Mouse (Mus musculus): ENCODE results near the gene Gab3.
"Not testable (repeated sequence)": the region's sequence is repeated elsewhere in the genome, so short reads cannot be mapped to it uniquely, and the experiment has no call there.

The Gab3 gene

DNA sequence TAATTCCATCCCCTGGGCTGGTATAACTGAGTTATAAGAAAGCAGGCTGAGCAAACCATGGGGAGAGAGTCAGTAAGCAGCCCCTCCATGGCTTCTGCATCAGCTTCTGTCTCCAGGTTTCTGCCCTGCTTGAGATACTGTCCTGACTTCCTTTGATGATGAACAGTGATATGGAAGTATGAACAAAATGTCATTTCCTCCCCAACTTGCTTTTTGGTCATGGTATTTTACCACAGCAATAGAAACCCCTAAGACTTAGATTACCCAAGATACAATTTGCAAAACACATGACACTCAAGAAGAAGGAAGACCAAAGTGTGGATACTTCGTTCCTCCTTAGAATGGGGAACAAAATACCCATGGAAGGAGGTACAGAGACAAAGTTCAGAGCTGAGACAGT is 51.2 kb downstream of the Gab3 start:
- not testable (repeated sequence) for DNase-seq (ENCODE audit: low spot score)

DNA sequence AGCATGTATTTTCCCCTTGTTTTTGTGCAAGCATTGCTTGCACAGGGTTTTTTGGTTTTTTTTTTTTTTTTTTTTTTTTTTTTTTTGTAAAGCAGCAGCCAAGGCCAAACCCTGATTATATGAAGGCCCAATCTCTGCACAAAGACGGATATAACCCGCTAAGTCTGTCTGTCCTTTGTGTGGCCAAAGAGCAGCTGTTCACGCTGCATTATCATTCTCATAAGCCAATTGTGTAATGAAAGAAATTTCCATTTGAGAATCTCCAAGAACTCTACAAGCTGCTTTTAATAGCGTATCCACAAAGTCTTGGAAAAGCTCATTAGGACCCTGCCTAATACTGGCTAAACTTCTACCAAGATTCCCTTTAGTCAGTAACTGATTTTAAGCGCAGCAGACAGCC is 101.5 kb downstream of the Gab3 start:
- DNase-seq (ENCODE audit: low spot score): no peak

GRCm38 (mm10) chrX:74962899-74963298 is 122.4 kb downstream of the Gab3 start:
- DNase-seq (ENCODE audit: low spot score): not testable (repeated sequence)

- not testable (repeated sequence) for DNase-seq (ENCODE audit: low spot score)
Observed at GRCm38 (mm10) chrX:74959161-74959560, 126.1 kb downstream of the Gab3 start.
